Mouse (Mus musculus): Measurements from ENCODE around the gene Zhx3. TPM values are rescaled to one million over a fixed set of nuclear protein-coding genes. Genes with fewer than 3 reads are reported as not detected.

Gene Zhx3
- total and polyA plus RNA-seq, 3 experiments = 7.9 to 36.8 (median 36.7) TPM

GRCm38 (mm10) chr2:160865266-160865665 lies 7.5 kb downstream of the Zhx3 start:
- H3K4me1 ChIP-seq (ENCODE audit: control insufficient read depth, insufficient read depth, low read length) = peaks cover 11% of the 10 kb centered on the region

GRCm38 (mm10) chr2:160864112-160864511 lies 8.7 kb downstream of the Zhx3 start:
- Histone ChIP-seq H3K36me3 (ENCODE audit: control insufficient read depth, insufficient read depth, low read length) (peaks cover 43% of the 10 kb centered on the region), H3K4me3 (no peak overlapping the region), H3K27me3 (ENCODE audit: control insufficient read depth, insufficient read depth, low read length) (no peaks in the 10 kb centered on the region), H3K4me1 (ENCODE audit: control insufficient read depth, insufficient read depth, low read length) (peaks cover 12% of the 10 kb centered on the region), H3K9ac (ENCODE audit: low read depth, low read length) (no peak overlapping the region), H3K79me2 (replicated peaks; ENCODE audit: control insufficient read depth, insufficient read depth, low read length) (peaks cover 15% of the 10 kb centered on the region), H3K27ac (no peak overlapping the region)
- WGBS = 88% methylated on average over 1 of the region's 1 CpGs
- DNase-seq = no peak
- TF ChIP-seq POLR2A (IDR thresholded peaks at IDR 0.05; ENCODE audit: insufficient read depth, low read depth, low read length) = no peak
- no peak for TF ChIP-seq CTCF (IDR thresholded peaks at IDR 0.05)
- TF ChIP-seq EP300 (IDR thresholded peaks at IDR 0.05; ENCODE audit: insufficient read depth, low read depth, low read length) = no peak
- intact Hi-C loops (cut with DNase I) = no loop called here

More at GRCm38 (mm10) chr2:160865266-160865665, 7.5 kb downstream of the Zhx3 start:
- 93% methylated on average over 2 of the region's 2 CpGs for WGBS
- TF ChIP-seq EP300 (IDR thresholded peaks at IDR 0.05; ENCODE audit: insufficient read depth, low read depth, low read length) (no peak), POLR2A (IDR thresholded peaks at IDR 0.05; ENCODE audit: insufficient read depth, low read depth, low read length) (no peak), CTCF (IDR thresholded peaks at IDR 0.05) (no peak)
- no peaks in the 10 kb centered on the region for H3K27me3 ChIP-seq (ENCODE audit: control insufficient read depth, insufficient read depth, low read length)
- no peak overlapping the region for H3K4me3 ChIP-seq
- no peak overlapping the region for H3K27ac ChIP-seq
- H3K9ac ChIP-seq (ENCODE audit: low read depth, low read length) = no peak overlapping the region
- H3K79me2 ChIP-seq (replicated peaks; ENCODE audit: control insufficient read depth, insufficient read depth, low read length) = peaks cover 12% of the 10 kb centered on the region
- no peak for DNase-seq
- intact Hi-C loops (cut with DNase I) = no loop called here
- peaks cover 42% of the 10 kb centered on the region for H3K36me3 ChIP-seq (ENCODE audit: control insufficient read depth, insufficient read depth, low read length)

GRCm38 (mm10) chr2:160860363-160860762 lies 12.4 kb downstream of the Zhx3 start:
- H3K36me3 ChIP-seq (ENCODE audit: control insufficient read depth, insufficient read depth, low read length) = peaks cover 39% of the 10 kb centered on the region
- TF ChIP-seq EP300 (IDR thresholded peaks at IDR 0.05; ENCODE audit: insufficient read depth, low read depth, low read length) (no peak), CTCF (IDR thresholded peaks at IDR 0.05) (no peak), POLR2A (IDR thresholded peaks at IDR 0.05; ENCODE audit: insufficient read depth, low read depth, low read length) (no peak)

GRCm38 (mm10) chr2:160856359-160857102 lies 16.3 kb downstream of the Zhx3 start:
- Histone ChIP-seq H3K36me3 (ENCODE audit: control insufficient read depth, insufficient read depth, low read length) (peaks cover 33% of the 10 kb centered on the region), H3K9ac (ENCODE audit: low read depth, low read length) (no peak overlapping the region), H3K27ac (no peak overlapping the region), H3K4me1 (ENCODE audit: control insufficient read depth, insufficient read depth, low read length) (peaks cover 13% of the 10 kb centered on the region), H3K4me3 (no peak overlapping the region), H3K27me3 (ENCODE audit: control insufficient read depth, insufficient read depth, low read length) (no peaks in the 10 kb centered on the region), H3K79me2 (replicated peaks; ENCODE audit: control insufficient read depth, insufficient read depth, low read length) (peaks cover 8% of the 10 kb centered on the region)
- intact Hi-C loops (cut with DNase I) = no loop called here
- DNase-seq = no peak
- WGBS = 79% methylated on average over 5 of the region's 5 CpGs
- peak; percentile 52 for TF ChIP-seq CTCF (IDR thresholded peaks at IDR 0.05)
- no peak for TF ChIP-seq POLR2A (IDR thresholded peaks at IDR 0.05; ENCODE audit: insufficient read depth, low read depth, low read length)
- no peak for TF ChIP-seq EP300 (IDR thresholded peaks at IDR 0.05; ENCODE audit: insufficient read depth, low read depth, low read length)

More at GRCm38 (mm10) chr2:160860363-160860762, 12.4 kb downstream of the Zhx3 start:
- no peak for DNase-seq
- Histone ChIP-seq H3K27ac (no peak overlapping the region), H3K27me3 (ENCODE audit: control insufficient read depth, insufficient read depth, low read length) (no peaks in the 10 kb centered on the region), H3K4me3 (no peak overlapping the region), H3K4me1 (ENCODE audit: control insufficient read depth, insufficient read depth, low read length) (peaks cover 12% of the 10 kb centered on the region), H3K79me2 (replicated peaks; ENCODE audit: control insufficient read depth, insufficient read depth, low read length) (peaks cover 11% of the 10 kb centered on the region), H3K9ac (ENCODE audit: low read depth, low read length) (no peak overlapping the region)
- intact Hi-C loops (cut with DNase I) = no loop called here
- WGBS = 43% methylated on average over 1 of the region's 1 CpGs

- Histone ChIP-seq H3K36me3 (ENCODE audit: control insufficient read depth, insufficient read depth, low read length) (peaks cover 30% of the 10 kb centered on the region), H3K9ac (ENCODE audit: low read depth, low read length) (no peak overlapping the region), H3K79me2 (replicated peaks; ENCODE audit: control insufficient read depth, insufficient read depth, low read length) (peaks cover 3% of the 10 kb centered on the region), H3K4me3 (no peak overlapping the region), H3K27ac (no peak overlapping the region), H3K4me1 (ENCODE audit: control insufficient read depth, insufficient read depth, low read length) (peaks cover 8% of the 10 kb centered on the region), H3K27me3 (ENCODE audit: control insufficient read depth, insufficient read depth, low read length) (no peaks in the 10 kb centered on the region)
- TF ChIP-seq POLR2A (IDR thresholded peaks at IDR 0.05; ENCODE audit: insufficient read depth, low read depth, low read length) (no peak), CTCF (IDR thresholded peaks at IDR 0.05) (no peak)
- no peak for DNase-seq
- intact Hi-C loops (cut with DNase I) = no loop called here
Observed at GRCm38 (mm10) chr2:160854687-160855086, 18.1 kb downstream of the Zhx3 start.

GRCm38 (mm10) chr2:160850360-160850759 lies 22.4 kb downstream of the Zhx3 start:
- intact Hi-C loops (cut with DNase I) = no loop called here
- no peak overlapping the region; the same call in 1 of the 2 replicates for H3K27ac ChIP-seq
- H3K4me3 ChIP-seq = no peak overlapping the region
- H3K27me3 ChIP-seq (ENCODE audit: control insufficient read depth, insufficient read depth, low read length) = no peaks in the 10 kb centered on the region
- peaks cover 30% of the 10 kb centered on the region for H3K36me3 ChIP-seq (ENCODE audit: control insufficient read depth, insufficient read depth, low read length)
- no peak overlapping the region for H3K9ac ChIP-seq (ENCODE audit: low read depth, low read length)
- peaks cover 16% of the 10 kb centered on the region for H3K4me1 ChIP-seq (ENCODE audit: control insufficient read depth, insufficient read depth, low read length)
- H3K79me2 ChIP-seq (replicated peaks; ENCODE audit: control insufficient read depth, insufficient read depth, low read length) = peaks cover 13% of the 10 kb centered on the region
- DNase-seq = no peak
- 64% methylated on average over 3 of the region's 3 CpGs for WGBS
- no peak for TF ChIP-seq CTCF (IDR thresholded peaks at IDR 0.05)
- TF ChIP-seq EP300 (IDR thresholded peaks at IDR 0.05; ENCODE audit: insufficient read depth, low read depth, low read length) = no peak
- TF ChIP-seq POLR2A (IDR thresholded peaks at IDR 0.05; ENCODE audit: insufficient read depth, low read depth, low read length) = no peak
